Mouse (Mus musculus) erythroblast, adult 5-6 weeks (primary cell): ENCODE data around the gene Khdrbs1. TPM values are rescaled to one million over a fixed set of nuclear protein-coding genes. Genes with fewer than 3 reads are reported as not detected.
A peak's percentile ranks its signal among the peaks of the same experiment; 100 is the strongest.
"Not testable (repeated sequence)": the region's sequence is repeated elsewhere in the genome, so short reads cannot be mapped to it uniquely, and the experiment has no call there.

Experiments used
- ATAC-seq: replicated peaks from 2 replicates; pipeline ENCODE4 v1.8.0; 2016; ENCODE audit warnings: moderate number of reproducible peaks, mild to moderate bottlenecking, moderate TSS enrichment, inconsistent platforms; ENCODE audit not compliant: poor library complexity, low FRiP score, severe bottlenecking
- total RNA-seq, 2 experiments: library from RNA; stranded (forward) in 1 of 2; stranded (reverse) in 1 of 2; fragments of 150-400 nt in 1 of 2; fragments of 200-764, 138-1000 nt in 1 of 2; gene quantifications; 2 replicates each; pipeline versions ENCODE4 v1.2.3 to v1.2.4; 2015 to 2017; ENCODE audit warnings: low replicate concordance in 2 of 2

Gene Khdrbs1
- total RNA-seq, 2 experiments from 2014 or later: 20.2 to 26.3 TPM

- no peak for ATAC-seq
Observed at GRCm38 (mm10) chr4:129746591-129746990, 4.5 kb upstream of the Khdrbs1 start.

- no peak for ATAC-seq
Observed at GRCm38 (mm10) chr4:129746106-129746505, 4.0 kb upstream of the Khdrbs1 start.

GRCm38 (mm10) chr4:129743494-129743893 lies 1.4 kb upstream of the Khdrbs1 start:
- ATAC-seq: no peak

GRCm38 (mm10) chr4:129743010-129743390 lies 897 bp upstream of the Khdrbs1 start:
- no peak for ATAC-seq

- no peak for ATAC-seq
Observed at GRCm38 (mm10) chr4:129741974-129742231, 200 bp downstream of the Khdrbs1 start.

GRCm38 (mm10) chr4:129741251-129741973 lies 691 bp downstream of the Khdrbs1 start:
- peak; percentile 70 for ATAC-seq

- ATAC-seq: no peak
Observed at GRCm38 (mm10) chr4:129739111-129739645, 2.9 kb downstream of the Khdrbs1 start.

GRCm38 (mm10) chr4:129736173-129736572 lies 5.9 kb downstream of the Khdrbs1 start:
- no peak for ATAC-seq

GRCm38 (mm10) chr4:129735485-129735884 lies 6.6 kb downstream of the Khdrbs1 start:
- ATAC-seq: not testable (repeated sequence)

- no peak for ATAC-seq
Observed at GRCm38 (mm10) chr4:129731423-129731822, 10.7 kb downstream of the Khdrbs1 start.

GRCm38 (mm10) chr4:129716310-129716709 lies 25.8 kb downstream of the Khdrbs1 start:
- ATAC-seq: no peak

GRCm38 (mm10) chr4:129709486-129710129 lies 32.5 kb downstream of the Khdrbs1 start:
- no peak for ATAC-seq

- ATAC-seq: no peak
Observed at GRCm38 (mm10) chr4:129706750-129707149, 35.4 kb downstream of the Khdrbs1 start.

GRCm38 (mm10) chr4:129702454-129702853 lies 39.6 kb downstream of the Khdrbs1 start:
- ATAC-seq: no peak

- ATAC-seq: peak; percentile 87
Observed at GRCm38 (mm10) chr4:129701503-129702377, 40.4 kb downstream of the Khdrbs1 start.

GRCm38 (mm10) chr4:129700661-129701060 lies 41.4 kb downstream of the Khdrbs1 start:
- ATAC-seq: not testable (repeated sequence)

GRCm38 (mm10) chr4:129700216-129700615 lies 41.9 kb downstream of the Khdrbs1 start:
- no peak for ATAC-seq

- no peak for ATAC-seq
Observed at GRCm38 (mm10) chr4:129697191-129697590, 44.9 kb downstream of the Khdrbs1 start.

GRCm38 (mm10) chr4:129696158-129696985 lies 45.7 kb downstream of the Khdrbs1 start, which contains the start of gene Tmem39b:
TSS of gene Tmem39b (minus strand) at chr4:129696838.
- peak; percentile 83 for ATAC-seq

GRCm38 (mm10) chr4:129695815-129696157 lies 46.3 kb downstream of the Khdrbs1 start:
- no peak for ATAC-seq
